Mouse (Mus musculus) urinary bladder, postnatal 25 days (tissue): ENCODE data around the gene Pdxk.
A peak's percentile ranks its signal among the peaks of the same experiment; 100 is the strongest.
"Not testable (repeated sequence)": the region's sequence is repeated elsewhere in the genome, so short reads cannot be mapped to it uniquely, and the experiment has no call there.

Experiments used
- DNase-seq: peaks from one replicate; pipeline ENCODE4 v3.0.0; 2022; ENCODE audit warnings: low spot score

The Pdxk gene

DNA sequence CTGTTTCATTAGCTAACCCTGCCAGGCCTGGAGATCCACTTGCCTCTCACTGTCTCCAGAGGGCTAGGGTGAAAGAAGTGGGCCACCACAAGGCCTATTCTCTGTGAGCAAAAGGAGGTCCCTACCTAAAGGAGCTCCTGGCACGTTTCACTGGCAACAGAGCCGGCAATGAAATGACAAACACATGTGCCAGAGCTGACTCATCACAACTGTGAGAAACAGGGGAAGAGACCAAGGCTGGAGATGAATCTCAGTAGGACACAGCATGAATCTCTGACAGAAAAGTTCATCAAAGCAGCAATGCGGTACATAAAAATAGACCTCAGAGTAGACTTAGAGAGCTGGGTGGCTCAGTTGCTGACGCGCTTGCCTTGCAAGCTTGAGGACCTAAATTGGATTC, 46.9 kb downstream of the Pdxk start:
- DNase-seq: no peak

- not testable (repeated sequence) for DNase-seq
Observed at GRCm38 (mm10) chr10:78414936-78415335, 49.8 kb downstream of the Pdxk start.

GRCm38 (mm10) chr10:78413152-78413520, 51.6 kb downstream of the Pdxk start:
- DNase-seq: no peak

DNA sequence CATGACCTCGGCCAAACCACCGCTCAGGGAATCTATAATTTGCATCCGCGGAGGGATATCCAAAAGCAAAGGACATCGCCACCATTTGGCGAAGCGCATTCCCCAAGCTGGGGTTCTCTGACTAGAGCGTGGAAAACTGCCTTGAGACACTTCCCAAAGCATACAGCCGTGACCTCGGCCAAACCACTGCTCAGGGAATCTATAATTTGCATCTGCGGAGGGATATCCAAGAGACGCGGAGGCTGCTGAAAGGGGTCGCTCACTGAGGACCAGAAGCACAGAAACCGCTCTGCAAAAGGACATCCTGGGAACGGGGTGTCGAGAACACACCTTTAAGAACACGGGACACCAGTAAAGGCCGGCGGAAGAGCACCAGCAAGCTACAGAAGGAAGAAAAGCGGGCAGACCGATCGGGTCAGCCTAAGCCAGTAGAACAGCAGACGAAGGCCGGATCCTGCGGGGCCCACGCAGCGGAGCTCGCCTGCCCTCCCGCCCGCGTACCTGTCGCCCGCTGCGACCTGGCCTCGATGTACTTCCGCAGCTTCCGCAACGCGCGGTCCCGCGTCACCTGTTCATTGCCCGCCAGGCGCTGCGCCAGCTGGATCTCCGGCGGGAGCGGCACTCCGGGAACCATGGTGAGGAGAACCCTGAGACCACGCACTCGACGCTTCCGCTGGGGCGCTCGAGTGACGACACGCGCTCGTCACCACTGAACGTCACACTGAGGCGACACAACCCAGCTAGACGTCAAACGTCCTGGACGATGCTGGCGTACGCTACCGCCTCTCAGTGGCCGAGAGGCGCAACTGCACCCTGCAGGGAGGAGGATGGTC, 52.2 kb downstream of the Pdxk start, which contains the start of gene Rrp1:
Rrp1 (minus strand) TSS at position 725 of the 833 bp plus-strand sequence.
- peak; percentile 93 for DNase-seq

DNA sequence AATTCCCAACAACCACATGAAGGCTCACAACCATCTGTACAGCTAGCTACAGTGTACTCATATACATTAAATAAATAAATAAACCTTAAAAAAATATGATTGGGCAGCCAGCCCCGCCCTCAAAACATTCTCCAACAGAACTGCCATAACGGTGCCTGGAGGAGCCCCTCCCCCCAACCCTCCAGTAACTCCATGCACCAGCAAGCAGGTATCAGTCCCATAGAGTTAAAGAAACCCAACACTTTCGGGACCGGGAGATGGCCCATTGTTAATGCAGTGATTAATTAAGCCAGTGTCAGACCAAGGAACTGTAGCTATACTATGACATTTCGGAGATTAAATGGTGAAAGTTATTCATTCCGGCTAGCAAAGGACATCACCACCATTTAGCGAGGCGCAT, 52.9 kb downstream of the Pdxk start:
- DNase-seq: no peak

DNA sequence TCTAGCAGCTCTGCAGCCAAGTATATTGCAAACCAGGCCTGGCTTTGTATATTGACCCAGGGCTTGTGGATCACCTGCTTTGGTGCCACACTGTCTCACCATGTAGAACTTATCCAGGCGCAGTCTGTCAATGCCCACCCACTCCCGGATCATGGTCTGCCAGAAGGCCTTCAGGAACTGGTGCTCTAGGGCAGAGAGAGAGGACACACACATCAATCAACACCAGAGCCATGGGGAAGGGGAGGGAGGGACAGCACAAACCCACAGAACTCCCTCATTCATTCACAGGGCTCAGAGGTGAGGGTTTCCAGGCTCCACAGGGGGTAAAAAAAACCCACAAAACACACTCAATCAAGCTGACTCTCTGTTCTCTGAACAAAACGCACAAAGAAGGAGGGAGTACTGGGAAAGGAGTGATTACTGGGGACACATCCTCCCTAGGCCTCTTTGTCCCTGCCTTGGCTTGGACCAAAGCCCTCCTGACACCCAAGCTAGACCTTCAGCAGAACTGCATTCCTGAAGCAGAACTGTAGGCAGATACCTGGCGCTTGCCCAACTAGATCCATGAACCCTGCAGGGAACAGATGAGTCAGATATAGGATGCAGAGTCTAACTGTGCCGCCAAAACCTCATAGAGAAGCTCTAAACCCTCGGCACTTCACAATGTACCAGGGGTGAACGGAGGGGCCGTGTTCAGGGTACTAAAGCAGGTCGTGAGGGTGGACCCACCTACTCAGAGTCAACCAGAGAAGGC, 55.6 kb downstream of the Pdxk start:
- no peak for DNase-seq

GRCm38 (mm10) chr10:78407132-78407531, 57.6 kb downstream of the Pdxk start:
- no peak for DNase-seq

GRCm38 (mm10) chr10:78406152-78406551, 58.6 kb downstream of the Pdxk start:
- DNase-seq: no peak

DNA sequence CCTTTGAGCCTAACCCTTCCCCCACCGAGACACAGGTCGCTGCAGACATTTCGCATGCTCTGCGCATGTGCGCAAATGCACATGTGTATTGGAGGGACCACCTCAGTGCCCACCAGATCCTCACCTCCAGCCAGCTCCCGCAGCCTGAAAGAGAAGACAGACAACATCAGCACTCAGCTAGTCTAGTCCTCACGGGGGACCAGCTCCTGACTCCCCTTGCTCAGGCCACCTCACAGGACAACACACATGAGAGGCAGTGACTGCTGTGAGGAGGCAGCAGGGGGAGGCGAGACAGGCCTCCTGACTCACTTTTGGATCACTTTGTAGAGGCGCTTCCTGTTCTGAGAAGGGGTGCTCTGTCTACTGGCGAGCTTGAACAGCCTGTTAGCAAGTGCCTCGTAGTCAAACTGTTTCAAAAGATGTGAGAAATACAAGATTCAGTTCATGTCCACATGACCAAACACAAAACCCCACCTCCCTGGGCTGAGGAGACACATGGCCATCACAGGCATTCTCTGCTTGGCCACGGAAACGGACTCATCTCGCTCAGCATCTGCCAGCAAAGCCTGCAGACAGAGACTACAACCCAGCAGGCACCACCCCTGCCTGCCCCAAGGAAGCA, 62.4 kb downstream of the Pdxk start:
- no peak for DNase-seq

- no peak for DNase-seq
Observed at GRCm38 (mm10) chr10:78401127-78401526, 63.6 kb downstream of the Pdxk start.

- no peak for DNase-seq
Observed at GRCm38 (mm10) chr10:78399090-78399657, 65.6 kb downstream of the Pdxk start.

- no peak for DNase-seq
Observed at GRCm38 (mm10) chr10:78396625-78396885, 68.2 kb downstream of the Pdxk start.

DNA sequence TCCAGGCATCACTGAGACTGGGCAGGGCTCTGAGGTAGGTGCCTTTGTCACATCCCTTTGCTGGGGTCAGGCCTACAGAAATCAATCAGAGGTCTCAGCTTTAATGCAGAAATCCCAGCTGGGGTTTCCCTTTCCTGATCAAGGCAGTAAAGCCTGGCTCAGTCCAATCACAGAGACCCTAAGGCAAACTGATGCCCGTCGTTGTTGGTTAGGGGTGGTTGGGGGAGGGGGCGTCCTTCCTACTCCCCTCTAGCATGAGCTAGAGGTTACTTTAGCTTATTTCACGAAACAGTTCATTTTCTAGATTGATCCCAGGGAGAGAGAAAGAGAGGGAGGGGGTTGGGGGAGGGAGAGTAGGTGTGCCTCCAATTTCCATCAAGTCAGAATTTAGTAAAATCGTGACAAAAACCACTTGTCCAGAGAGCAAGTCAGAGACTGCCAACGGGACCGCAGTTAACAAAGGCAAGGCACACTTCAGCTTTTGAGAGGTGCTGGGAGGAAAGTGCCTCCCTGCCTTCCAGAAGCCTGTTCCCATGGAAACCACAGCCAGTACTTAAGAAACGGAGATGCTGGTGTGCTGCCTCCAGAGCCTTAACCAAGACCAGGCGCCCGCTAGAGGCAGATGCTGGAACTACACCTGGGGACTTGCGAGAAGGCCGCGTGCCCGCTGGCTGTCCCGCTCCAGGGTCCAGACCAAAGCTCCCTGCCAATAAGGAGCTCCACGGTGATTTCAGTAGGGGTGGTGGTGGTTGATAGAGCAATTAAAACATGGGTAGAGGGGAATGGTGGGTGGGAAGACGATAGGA, 68.8 kb downstream of the Pdxk start:
- peak; percentile 95 for DNase-seq

DNA sequence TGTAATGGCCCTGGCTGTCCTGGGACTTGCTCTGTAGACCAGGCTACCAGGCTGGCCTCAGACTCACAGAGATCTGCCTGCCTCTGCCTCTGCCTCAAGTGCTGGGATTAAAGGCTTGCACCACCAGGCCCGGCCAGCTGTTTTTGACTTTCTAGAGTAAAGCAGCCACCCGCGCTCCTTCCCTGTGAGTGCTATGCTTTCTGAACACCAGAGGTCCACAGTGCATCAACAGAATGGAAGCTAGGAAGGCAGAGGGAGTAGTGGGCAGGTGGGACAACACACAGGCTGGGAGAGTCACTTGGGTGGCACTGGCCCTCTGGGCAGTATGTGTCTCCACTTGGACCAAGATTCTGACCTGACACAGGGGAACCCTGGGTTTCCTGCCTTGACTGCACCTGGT, 69.4 kb downstream of the Pdxk start:
- DNase-seq: no peak

- DNase-seq: peak; percentile 80
Observed at GRCm38 (mm10) chr10:78392072-78392471, 72.7 kb downstream of the Pdxk start.

DNA sequence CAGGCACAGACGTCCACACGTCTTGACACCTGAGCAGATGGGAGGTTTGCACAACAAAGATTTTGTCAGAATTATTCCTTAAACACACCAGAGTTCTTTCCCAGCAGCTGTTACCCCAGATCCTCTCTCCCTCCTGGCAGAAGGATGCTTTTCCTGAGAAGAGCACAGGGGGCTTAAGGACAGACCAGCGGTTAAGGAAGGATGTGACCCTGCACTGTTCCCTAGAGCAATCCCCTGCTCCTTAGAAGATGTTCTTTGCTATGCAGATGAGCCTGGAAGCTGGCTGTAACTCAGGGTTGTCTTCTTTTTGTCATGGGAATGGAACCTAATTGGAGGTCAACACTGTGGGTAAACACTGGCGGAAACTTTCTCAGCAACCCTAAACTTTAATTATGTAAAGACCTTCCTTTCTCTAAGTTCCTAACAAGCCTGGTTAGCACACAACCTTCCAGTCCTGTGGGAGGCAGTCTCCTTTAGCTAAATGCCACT, 73.7 kb downstream of the Pdxk start:
- DNase-seq: no peak

- no peak for DNase-seq
Observed at GRCm38 (mm10) chr10:78388216-78388980, 76.4 kb downstream of the Pdxk start.
